Mouse (Mus musculus) megakaryocyte, embryonic 14.5 days (primary cell): ENCODE measurements around the gene Nudt22.

Source experiments
- FLI1 ChIP-seq: IDR thresholded peaks from 2 replicates; pipeline ENCODE4 v1.6.1; 2012; ENCODE audit warnings: low read length, inconsistent platforms, mixed read lengths
- GATA1 ChIP-seq: IDR thresholded peaks from 3 replicates; pipeline ENCODE4 v1.6.1; 2012; ENCODE audit warnings: mixed read lengths, low read length, inconsistent platforms, borderline replicate concordance

- TF ChIP-seq GATA1, result no peak
- TF ChIP-seq FLI1, result no peak
Measured at GRCm38 (mm10) chr19:6948186-6948585, 47.7 kb downstream of the Nudt22 start.
